8 mouse cellular contexts compared by ENCODE assay signal in the genomic region with DNA sequence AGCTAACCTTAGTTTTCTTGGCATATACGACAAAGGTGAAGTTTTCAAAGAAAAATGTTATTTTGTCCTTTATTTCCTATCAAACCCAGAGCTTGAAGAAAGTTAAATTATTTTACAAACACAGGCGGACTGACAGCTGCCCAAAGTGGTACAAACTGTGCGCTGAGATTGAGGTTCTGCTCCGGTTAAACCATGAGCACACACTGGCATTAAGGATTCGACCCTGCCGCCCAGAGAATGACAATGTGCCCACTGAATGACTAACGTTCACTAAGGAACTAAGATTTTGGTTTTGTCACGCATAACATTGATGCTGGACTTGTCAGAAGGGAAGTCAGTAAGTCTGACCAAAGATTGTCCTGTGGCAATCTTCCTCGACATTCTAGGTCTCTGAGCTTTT.
"Had no signal": no experiment of that assay in that cellular context is flagged by ENCODE, and none has a peak within 500 bp of the region (broad histone marks: within the 10 kb centered on the region; RNA-seq: fewer than 3 reads in every experiment).

No protein-coding gene starts in this region.

- H3K4me3 ChIP-seq: lung, embryonic 15.5 days; megakaryocyte, embryonic 14.5 days; midbrain, embryonic 12.5 days; neural tube, embryonic 12.5 days; stomach, embryonic 15.5 days had no signal

- H3K4me2 ChIP-seq: lung, embryonic 15.5 days; midbrain, embryonic 12.5 days; neural tube, embryonic 12.5 days; stomach, embryonic 15.5 days had no signal

- H3K27me3 ChIP-seq: lung, embryonic 15.5 days; megakaryocyte, embryonic 14.5 days; midbrain, embryonic 12.5 days; neural tube, embryonic 12.5 days; stomach, embryonic 15.5 days had no signal

- H3K9ac ChIP-seq: lung, embryonic 15.5 days; midbrain, embryonic 12.5 days; neural tube, embryonic 12.5 days; stomach, embryonic 15.5 days had no signal

- H3K36me3 ChIP-seq: lung, embryonic 15.5 days; midbrain, embryonic 12.5 days; neural tube, embryonic 12.5 days; stomach, embryonic 15.5 days had no signal

- H3K4me1 ChIP-seq: stomach, embryonic 15.5 days had no signal

- DNase-seq: lung, adult 2 months; midbrain, embryonic 14.5 days had no signal

- H3K27ac ChIP-seq: macrophage; midbrain, embryonic 12.5 days; neural tube, embryonic 12.5 days; stomach, embryonic 15.5 days had no signal

- H3K9me3 ChIP-seq: midbrain, embryonic 12.5 days; neural tube, embryonic 12.5 days; stomach, embryonic 15.5 days had no signal
